Comparison of ENCODE assay signal across 8 mouse cellular contexts in genomic region chr7:3629543-3630477, GRCm38 (mm10). TPM values are rescaled to one million over a fixed set of nuclear protein-coding genes. Genes with fewer than 3 reads are reported as not detected.
A peak's percentile ranks its signal among the peaks of the same experiment; 100 is the strongest.
DNase-seq lines count a peak whose midpoint lies in the region; ATAC-seq and TF ChIP-seq lines count a peak whose summit lies in the region.

Gene Tfpt (minus strand): TSS chr7:3629929.
Gene Prpf31 (plus strand): TSS chr7:3629985.

- TF ChIP-seq CTCF in lung, adult 2 months (IDR thresholded peaks at IDR 0.05; ENCODE audit: insufficient read depth, low read length), result no peak

- intact Hi-C loops in heart, postnatal 25 days (cut with DNase I), result no loop called here

- peak within 1 kb of the TSS; percentile 14; the same call in 1 of the 2 replicates for H3K27ac ChIP-seq in forebrain, embryonic 14.5 days (ENCODE audit: low read depth, low read length)

- peak within 1 kb of the TSS; percentile 98 for H3K4me2 ChIP-seq in forebrain, embryonic 14.5 days (ENCODE audit: low read length)

- H3K27me3 ChIP-seq in forebrain, embryonic 14.5 days (replicated peaks; ENCODE audit: control insufficient read depth, insufficient read depth, low read length), result no peaks in the 10 kb centered on the region

- peak within 1 kb of the TSS; percentile 78 for H3K9ac ChIP-seq in forebrain, embryonic 14.5 days (ENCODE audit: low read length)

- DNase-seq in ES-CJ7 (ENCODE audit: low read depth, low spot score), result peak; percentile 97
- DNase-seq in cerebellum, adult 11 months, result peak; percentile 89
- DNase-seq in forebrain, embryonic 14.5 days (ENCODE audit: low spot score), result peak; percentile 99
- DNase-seq in heart, postnatal 25 days (ENCODE audit: low spot score), result peak; percentile 85
- peak; percentile 94 to 97 for DNase-seq in layer of hippocampus, adult 18-20 months (ENCODE audit: low spot score in 2 of 2)
- DNase-seq in lung, adult 2 months, result peak; percentile 94
- DNase-seq in thymus, adult 18-20 months, result peak; percentile 81 to 89

- peak; percentile 67; the same call in 1 of the 2 replicates for TF ChIP-seq POLR2A in lung, adult 2 months (IDR thresholded peaks at IDR 0.05; ENCODE audit: borderline replicate concordance, extremely low read depth, low read depth, low read length)

- H3K9me3 ChIP-seq in forebrain, embryonic 14.5 days (replicated peaks; ENCODE audit: control insufficient read depth, low read length), result no peaks in the 10 kb centered on the region

- H3K36me3 ChIP-seq in forebrain, embryonic 14.5 days (ENCODE audit: control insufficient read depth, insufficient read depth, low read length), result peaks cover 24% of the 10 kb centered on the region

- peak; percentile 92 for ATAC-seq in forebrain, embryonic 14.5 days
- peak; percentile 93 for ATAC-seq in neutrophil, adult 5-6 weeks (ENCODE audit: extremely low read depth, insufficient number of reproducible peaks, low FRiP score, poor library complexity, severe bottlenecking)

- under 1% methylated on average over 47 of the region's 47 CpGs for WGBS in forebrain, embryonic 14.5 days
- 1% methylated on average over 47 of the region's 47 CpGs for WGBS in lung, adult 2 months

- peaks cover 14% of the 10 kb centered on the region for H3K4me1 ChIP-seq in forebrain, embryonic 14.5 days (ENCODE audit: control insufficient read depth, insufficient read depth, low read length)
- H3K4me1 ChIP-seq in lung, adult 2 months (ENCODE audit: control insufficient read depth, insufficient read depth, low read length), result peaks cover 14% of the 10 kb centered on the region

- peak within 1 kb of the TSS; percentile 62 for H3K4me3 ChIP-seq in forebrain, embryonic 14.5 days (ENCODE audit: low read depth, low read length)
- H3K4me3 ChIP-seq in lung, adult 2 months (replicated peaks; ENCODE audit: extremely low read depth, low read depth, low read length), result peak within 1 kb of the TSS; percentile 94

RNA-seq across cellular contexts. Expression of gene Tfpt, which starts in this region (rescaled TPM):
- polyA plus RNA-seq in forebrain, embryonic 14.5 days (2014; fragmentation: Nextera tagmentation; extraction: Ambion mirVana), result 31.3 and 34.8 TPM in 2 replicates
- total RNA-seq in heart, postnatal 25 days (2021), result 10 to 100 TPM; 16.9 to 20.0 TPM
- total RNA-seq in layer of hippocampus, adult 18-20 months (2021), result 10 to 100 TPM; 39.2 to 44.2 TPM
- polyA plus RNA-seq in lung, adult 2 months (2012; rRNA removed), result 6.3 and 8.2 TPM in 2 replicates
- total RNA-seq in neutrophil, adult 5-6 weeks (2017), result 28.5 and 53.9 TPM in 2 replicates

RNA-seq across cellular contexts. Expression of gene Prpf31, which starts in this region (rescaled TPM):
- 99.7 and 102 TPM in 2 replicates for polyA plus RNA-seq in forebrain, embryonic 14.5 days (2014; fragmentation: Nextera tagmentation; extraction: Ambion mirVana)
- 10 to 100 TPM; 22.2 to 25.1 TPM for total RNA-seq in heart, postnatal 25 days (2021)
- total RNA-seq in layer of hippocampus, adult 18-20 months (2021), result 10 to 100 TPM; 49.7 to 55.4 TPM
- polyA plus RNA-seq in lung, adult 2 months (2012; rRNA removed), result 19.2 and 24.9 TPM in 2 replicates
- total RNA-seq in neutrophil, adult 5-6 weeks (2017), result 34.4 and 49.0 TPM in 2 replicates

Comparison
In these comparisons a context has a peak if more than half of its experiments do, and no peak if none do; other contexts are left out.
1. Peak in every context shown above with its lines: DNase-seq, ATAC-seq, H3K4me3 ChIP-seq and H3K27ac ChIP-seq.